Mouse (Mus musculus) lung, adult 2 months (tissue): Measurements from ENCODE around the gene Jph3. TPM values are rescaled to one million over a fixed set of nuclear protein-coding genes. Genes with fewer than 3 reads are reported as not detected.

Experiments used
- DNase-seq: peaks from one replicate; pipeline ENCODE4 v3.0.0; 2022
- H3K4me1 ChIP-seq: fragments of 200-500 bp; 2 replicates; pipeline ENCODE4 v1.6.1; 2011; ENCODE audit warnings: low read length; ENCODE audit not compliant: control insufficient read depth, insufficient read depth
- H3K4me3 ChIP-seq: fragments of 200-500 bp; replicated peaks from 2 replicates; pipeline ENCODE3; 2011; ENCODE audit warnings: low read depth, mild to moderate bottlenecking, control low read depth, low read length; ENCODE audit errors: extremely low read depth
- CTCF ChIP-seq: fragments of 200-500 bp; IDR thresholded peaks from 2 replicates; pipeline ENCODE4 v1.5.1; 2011; ENCODE audit warnings: mild to moderate bottlenecking, low read length, control low read depth; ENCODE audit not compliant: insufficient read depth
- POLR2A ChIP-seq: fragments of 200-500 bp; IDR thresholded peaks from 2 replicates; pipeline ENCODE4 v1.6.1; 2011; ENCODE audit warnings: low read depth, mild to moderate bottlenecking, control low read depth, low read length, borderline replicate concordance; ENCODE audit errors: extremely low read depth
- WGBS: fragments of 180-500 bp; shearing (Covaris S2); methylation state at CpG from one replicate; pipeline ENCODE4 v1.1.7; 2018; 5-methylcytosine and 5-hydroxymethylcytosine counted together
- polyA plus RNA-seq: library from polyadenylated mRNA; depleted of rRNA; stranded (reverse); fragments of >200 nt; gene quantifications from 2 replicates; pipeline ENCODE4 v1.2.3, GENCODE M21; 2012

Gene Jph3
- polyA plus RNA-seq, 1 experiment, result 0.06 TPM

- DNase-seq, result no peak
- Histone ChIP-seq H3K4me1 (0 out of 2 replicates have a peak, but pooled peaks cover 2% of the 10 kb centered on the region), H3K4me3 (no peak overlapping the region)
- WGBS, result 10% methylated on average over 16 of the region's 17 CpGs
- no peak for TF ChIP-seq POLR2A
Measured at GRCm38 (mm10) chr8:121697735-121698614, 31.4 kb upstream of the Jph3 start.

GRCm38 (mm10) chr8:121698615-121699101, 30.8 kb upstream of the Jph3 start:
- H3K4me1 ChIP-seq, result 0 out of 2 replicates have a peak, but pooled peaks cover 2% of the 10 kb centered on the region
- TF ChIP-seq POLR2A (no peak), CTCF (no peak)
- WGBS, result 11% methylated on average over 9 of the region's 9 CpGs
- no peak for DNase-seq
- H3K4me3 ChIP-seq, result no peak overlapping the region

- no peak for DNase-seq
- Histone ChIP-seq H3K4me1 (0 out of 2 replicates have a peak, but pooled peaks cover 2% of the 10 kb centered on the region), H3K4me3 (no peak overlapping the region)
- 96% methylated on average over 2 of the region's 2 CpGs for WGBS
- TF ChIP-seq POLR2A (no peak), CTCF (no peak)
Measured at GRCm38 (mm10) chr8:121699936-121700335, 29.5 kb upstream of the Jph3 start.

GRCm38 (mm10) chr8:121705174-121705573, 24.2 kb upstream of the Jph3 start:
- 48% methylated on average over 3 of the region's 3 CpGs for WGBS
- no peak for DNase-seq
- TF ChIP-seq CTCF, result no peak
- TF ChIP-seq POLR2A, result no peak

GRCm38 (mm10) chr8:121706956-121707355, 22.5 kb upstream of the Jph3 start:
- Histone ChIP-seq H3K4me3 (no peak overlapping the region), H3K4me1 (no peaks in the 10 kb centered on the region)
- no peak for DNase-seq
- WGBS, result 65% methylated on average over 11 of the region's 11 CpGs
- TF ChIP-seq CTCF, result no peak
- no peak for TF ChIP-seq POLR2A

More at GRCm38 (mm10) chr8:121705174-121705573, 24.2 kb upstream of the Jph3 start:
- Histone ChIP-seq H3K4me1 (no peaks in the 10 kb centered on the region), H3K4me3 (no peak overlapping the region)

GRCm38 (mm10) chr8:121708406-121708805, 21.0 kb upstream of the Jph3 start:
- TF ChIP-seq CTCF (no peak), POLR2A (no peak)
- 52% methylated on average over 6 of the region's 6 CpGs for WGBS
- Histone ChIP-seq H3K4me3 (no peak overlapping the region), H3K4me1 (no peaks in the 10 kb centered on the region)
- DNase-seq, result no peak

GRCm38 (mm10) chr8:121717502-121717901, 11.9 kb upstream of the Jph3 start:
- DNase-seq, result no peak
- Histone ChIP-seq H3K4me3 (no peak overlapping the region), H3K4me1 (no peaks in the 10 kb centered on the region)
- 41% methylated on average over 14 of the region's 14 CpGs for whole genome bisulfite sequencing
- TF ChIP-seq CTCF, result no peak
- TF ChIP-seq POLR2A, result no peak

- TF ChIP-seq POLR2A, result no peak
- TF ChIP-seq CTCF, result peak; percentile 88
- H3K4me3 ChIP-seq, result no peak overlapping the region
- DNase-seq, result peak; percentile 68
- no peaks in the 10 kb centered on the region for H3K4me1 ChIP-seq
- 27% methylated on average over 12 of the region's 12 CpGs for WGBS
Measured at GRCm38 (mm10) chr8:121717982-121718425, 11.4 kb upstream of the Jph3 start.

- Histone ChIP-seq H3K4me3 (no peak overlapping the region), H3K4me1 (no peaks in the 10 kb centered on the region)
- TF ChIP-seq CTCF (no peak), POLR2A (no peak)
- 57% methylated on average over 6 of the region's 6 CpGs for WGBS
- no peak for DNase-seq
Measured at GRCm38 (mm10) chr8:121718925-121719324, 10.5 kb upstream of the Jph3 start.

GRCm38 (mm10) chr8:121721072-121721471, 8.4 kb upstream of the Jph3 start:
- no peak for DNase-seq
- Histone ChIP-seq H3K4me3 (no peak overlapping the region), H3K4me1 (no peaks in the 10 kb centered on the region)
- TF ChIP-seq CTCF (no peak), POLR2A (no peak)
- WGBS, result 48% methylated on average over 6 of the region's 6 CpGs
